Mouse (Mus musculus) heart, adult 2 months (tissue): ENCODE measurements around the gene Crxos. TPM values are rescaled to one million over a fixed set of nuclear protein-coding genes. Genes with fewer than 3 reads are reported as not detected.

Source experiments
- DNase-seq, 2 experiments: peaks; one replicate each; pipeline ENCODE4 v3.0.0; 2021
- H3K27ac ChIP-seq: fragments of 200-600 bp; 2 replicates; pipeline ENCODE4 v1.8.1; 2022
- H3K27me3 ChIP-seq: fragments of 200-500 bp; 2 replicates; pipeline ENCODE4 v1.6.1; 2012; ENCODE audit warnings: mild to moderate bottlenecking, low read length, inconsistent platforms, mixed read lengths; ENCODE audit not compliant: control insufficient read depth, insufficient read depth
- H3K36me3 ChIP-seq: fragments of 200-500 bp; 2 replicates; pipeline ENCODE4 v1.6.1; 2012; ENCODE audit warnings: low read length, inconsistent platforms; ENCODE audit not compliant: control insufficient read depth, insufficient read depth
- H3K4me1 ChIP-seq: fragments of 200-500 bp; 2 replicates; pipeline ENCODE4 v1.6.1; 2011; ENCODE audit warnings: low read length; ENCODE audit not compliant: control insufficient read depth, insufficient read depth
- H3K4me3 ChIP-seq: fragments of 200-600 bp; 2 replicates; pipeline ENCODE4 v1.8.1; 2022
- H3K79me2 ChIP-seq: fragments of 200-500 bp; replicated peaks from 2 replicates; pipeline ENCODE4 v1.6.1; 2012; ENCODE audit warnings: mild to moderate bottlenecking, inconsistent platforms, low read length, moderate library complexity, mixed read lengths; ENCODE audit not compliant: control insufficient read depth, insufficient read depth
- H3K9ac ChIP-seq: fragments of 200-500 bp; 2 replicates; pipeline ENCODE4 v1.6.1; 2012; ENCODE audit warnings: low read depth, mild to moderate bottlenecking, control low read depth, inconsistent platforms, low read length, mixed read lengths
- CTCF ChIP-seq: fragments of 200-600 bp; IDR thresholded peaks from 2 replicates; pipeline ENCODE4 v1.8.1; 2022; ENCODE audit warnings: antibody characterized with exemption, mild to moderate bottlenecking, moderate library complexity
- EP300 ChIP-seq: fragments of 200-500 bp; IDR thresholded peaks from 2 replicates; pipeline ENCODE4 v1.6.1; 2011; ENCODE audit warnings: low read depth, low read length, control low read depth; ENCODE audit not compliant: insufficient read depth
- POLR2A ChIP-seq: fragments of 200-500 bp; IDR thresholded peaks from 2 replicates; pipeline ENCODE4 v1.6.1; 2011; ENCODE audit warnings: mild to moderate bottlenecking, low read depth, low read length, control low read depth; ENCODE audit not compliant: insufficient read depth
- WGBS: fragments of 180-500 bp; shearing (Covaris S2); methylation state at CpG from one replicate; pipeline ENCODE4 v1.1.7; 2018; 5-methylcytosine and 5-hydroxymethylcytosine counted together
- intact Hi-C: fragments of 180-260 bp; cut with DNase I; formaldehyde crosslinking; loops from one replicate; pipeline ENCODE4 v1.15.1; 2025
- polyA plus RNA-seq: library from polyadenylated mRNA; depleted of rRNA; stranded (reverse); fragments of >200 nt; gene quantifications from 2 replicates; pipeline ENCODE4 v1.2.3, GENCODE M21; 2012
- total RNA-seq, 2 experiments: library from RNA; stranded (reverse); gene quantifications; 2 replicates each; pipeline ENCODE4 v1.2.3; 2021

Crxos gene
- total and polyA plus RNA-seq, 3 experiments, result not detected

DNA sequence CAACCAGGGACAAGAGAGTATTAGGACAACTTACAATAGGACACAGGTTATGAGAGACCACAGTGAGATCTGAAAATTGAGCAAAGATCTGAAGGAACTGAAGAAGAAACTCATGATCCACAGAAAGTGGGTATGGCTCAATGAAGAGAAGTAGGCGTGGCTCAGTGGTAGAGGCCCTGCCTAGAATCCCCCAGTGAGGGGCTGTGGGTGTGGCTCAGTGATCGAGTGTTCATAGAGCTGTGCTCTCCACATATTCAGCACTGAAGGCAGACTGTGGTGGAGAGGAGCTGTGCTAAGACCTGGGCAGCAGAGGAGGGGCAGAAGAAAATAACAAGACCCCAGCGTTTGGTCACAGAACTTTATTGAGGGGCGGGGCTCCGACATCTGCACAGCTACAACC lies 55.1 kb downstream of the Crxos start:
- no peaks in the 10 kb centered on the region for H3K27me3 ChIP-seq
- no peaks in the 10 kb centered on the region for H3K79me2 ChIP-seq
- WGBS, result 85% methylated on average over 5 of the region's 5 CpGs
- H3K36me3 ChIP-seq, result peaks cover 6% of the 10 kb centered on the region; the same call in 1 of the 2 replicates
- DNase-seq, result no peak
- no peak for TF ChIP-seq POLR2A
- no peak for TF ChIP-seq EP300
- TF ChIP-seq CTCF, result no peak
- intact Hi-C loops, result loop anchor here (1.0 kb wide), 1 partner anchor 8 kb away; no protein-coding TSS in a partner anchor
- peaks cover 5% of the 10 kb centered on the region for H3K4me1 ChIP-seq
- no peak overlapping the region for H3K9ac ChIP-seq
- H3K4me3 ChIP-seq, result no peak overlapping the region
- H3K27ac ChIP-seq, result no peak overlapping the region

- Histone ChIP-seq H3K4me1 (peaks cover 4% of the 10 kb centered on the region), H3K79me2 (no peaks in the 10 kb centered on the region; the same call in 1 of the 2 replicates), H3K27me3 (no peaks in the 10 kb centered on the region), H3K4me3 (no peak overlapping the region), H3K36me3 (peaks cover 2% of the 10 kb centered on the region; the same call in 1 of the 2 replicates), H3K27ac (no peak overlapping the region), H3K9ac (no peak overlapping the region)
- DNase-seq, result no peak
- intact Hi-C loops, result no loop called here
- WGBS, result 88% methylated on average over 3 of the region's 3 CpGs
- no peak for TF ChIP-seq POLR2A
- no peak for TF ChIP-seq EP300
- TF ChIP-seq CTCF, result no peak
These were observed 56.2 kb downstream of the Crxos start for GRCm38 (mm10) chr7:15938621-15939020.

DNA sequence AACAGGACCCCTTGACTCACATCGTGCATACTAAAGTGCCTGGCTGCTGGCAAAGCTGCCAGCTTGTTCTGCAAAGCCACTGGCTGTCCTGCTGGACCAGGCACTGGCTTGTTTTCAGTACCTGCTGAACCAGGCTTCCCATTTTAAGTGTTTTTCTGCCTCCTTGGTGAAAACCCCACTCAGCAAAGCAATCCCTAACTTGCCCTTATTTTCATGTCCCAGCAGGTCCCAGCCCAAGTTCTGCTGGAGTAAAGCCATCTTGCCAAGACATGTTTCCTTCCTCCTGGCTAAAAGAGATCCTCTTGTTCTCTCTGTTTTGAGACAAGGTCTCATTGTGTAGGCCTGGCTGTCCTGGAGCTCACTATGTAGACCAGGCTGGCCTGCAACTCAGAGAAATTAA lies 61.9 kb downstream of the Crxos start:
- Histone ChIP-seq H3K4me3 (no peak overlapping the region; the same call in 1 of the 2 replicates), H3K9ac (no peak overlapping the region), H3K79me2 (no peaks in the 10 kb centered on the region; the same call in none of the 2 replicates), H3K27me3 (no peaks in the 10 kb centered on the region), H3K4me1 (peaks cover 12% of the 10 kb centered on the region), H3K27ac (no peak overlapping the region), H3K36me3 (peaks cover 11% of the 10 kb centered on the region)
- TF ChIP-seq POLR2A (no peak), EP300 (no peak), CTCF (no peak)
- 85% methylated on average over 1 of the region's 1 CpGs for WGBS
- no peak for DNase-seq
- intact Hi-C loops, result loop anchor here (10.0 kb wide), 1 partner anchor 340 kb away; the partner anchor contains the start of gene Ccdc9

GRCm38 (mm10) chr7:15945211-15945610 lies 62.8 kb downstream of the Crxos start:
- Histone ChIP-seq H3K4me1 (peaks cover 17% of the 10 kb centered on the region), H3K27ac (peak overlapping the region; percentile 98), H3K79me2 (no peaks in the 10 kb centered on the region; the same call in none of the 2 replicates), H3K9ac (peak overlapping the region; percentile 22; the same call in 1 of the 2 replicates), H3K27me3 (no peaks in the 10 kb centered on the region), H3K36me3 (peaks cover 18% of the 10 kb centered on the region), H3K4me3 (peak overlapping the region; percentile 94)
- DNase-seq, result no peak
- WGBS, result 2% methylated on average over 8 of the region's 8 CpGs
- TF ChIP-seq CTCF, result no peak
- TF ChIP-seq EP300, result no peak
- intact Hi-C loops, result loop anchor here (1.0 to 10.0 kb wide), 2 partner anchors 8 to 340 kb away; partner anchors contain the start of gene Ccdc9

DNA sequence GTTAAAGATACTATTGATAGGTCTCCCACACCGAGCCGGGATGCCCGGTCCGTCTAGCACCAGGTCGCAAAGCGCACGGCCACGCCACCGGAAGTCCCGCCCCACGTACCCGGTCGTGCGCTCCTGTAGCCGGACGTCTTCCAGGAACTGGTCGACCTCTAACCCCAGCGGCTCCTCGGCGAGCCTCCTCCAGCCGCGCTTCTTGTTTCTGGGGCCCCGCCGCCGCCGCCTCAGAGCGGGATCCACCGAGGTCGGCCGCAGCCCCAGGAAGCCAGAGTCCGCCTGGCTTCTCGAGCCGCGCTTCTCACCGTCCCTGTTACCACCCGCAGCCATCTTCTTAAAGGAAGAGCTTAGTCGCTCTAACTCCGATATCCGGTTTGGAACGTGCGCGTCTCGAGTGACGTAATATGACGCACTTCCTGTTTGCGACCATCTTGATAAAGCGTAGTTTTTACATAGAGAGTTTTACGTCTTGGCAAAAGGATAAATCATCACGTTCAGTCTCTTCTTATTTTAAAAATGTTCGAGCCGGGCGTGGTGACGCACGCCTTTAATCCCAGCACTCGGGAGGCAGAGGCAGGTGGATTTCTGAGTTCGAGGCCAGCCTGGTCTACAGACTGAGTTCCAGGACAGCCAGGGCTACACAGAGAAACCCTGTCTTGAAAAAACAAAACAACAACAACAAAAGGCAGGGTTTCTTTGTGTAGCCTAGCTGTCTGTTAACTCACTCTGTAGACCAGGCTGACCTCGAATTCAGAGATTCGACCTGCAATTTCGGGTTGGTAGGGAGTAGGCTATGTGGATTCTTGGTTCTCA lies 63.5 kb downstream of the Crxos start, which contains the start of gene Nop53:
Gene Nop53, minus strand, starts transcription at position 354 of the 816 bp plus-strand sequence.
- Histone ChIP-seq H3K4me3 (peak within 1 kb of the TSS; percentile 94), H3K27ac (peak within 1 kb of the TSS; percentile 98), H3K27me3 (no peaks in the 10 kb centered on the region), H3K79me2 (no peaks in the 10 kb centered on the region; the same call in none of the 2 replicates), H3K4me1 (peaks cover 17% of the 10 kb centered on the region), H3K9ac (peak within 1 kb of the TSS; percentile 76), H3K36me3 (peaks cover 18% of the 10 kb centered on the region)
- intact Hi-C loops, result loop anchor here (1.0 to 10.0 kb wide), 2 partner anchors 9 to 339 kb away; partner anchors contain the start of gene Ccdc9
- peak; percentile 94 to 95 for DNase-seq
- TF ChIP-seq CTCF, result no peak
- peak; percentile 85 for TF ChIP-seq POLR2A
- TF ChIP-seq EP300, result 0 out of 2 replicates have a peak, but pooled peaks have one; percentile 23
- WGBS, result 2% methylated on average over 59 of the region's 59 CpGs
